Mouse (Mus musculus) adrenal gland (tissue): ENCODE data around the gene Krt7.

Experiments used
- intact Hi-C: fragments of 180-260 bp; cut with DNase I; formaldehyde crosslinking; loops from one replicate; pipeline ENCODE4 v1.15.1; 2025
- microRNA-seq, 2 experiments: library from miRNA; unstranded; fragments of <30 nt; microRNA quantifications; one replicate each; pipeline ENCODE4; 2019

Gene Krt7

GRCm38 (mm10) chr15:101436611-101437010, 25.8 kb downstream of the Krt7 start:
- intact Hi-C loops, result no loop called here

- intact Hi-C loops, result no loop called here
Measured at GRCm38 (mm10) chr15:101438555-101438954, 27.7 kb downstream of the Krt7 start, which contains the start of gene Krt87. Gene Krt87, minus strand, starts transcription at chr15:101438804.

GRCm38 (mm10) chr15:101440837-101441236, 30.0 kb downstream of the Krt7 start:
- intact Hi-C loops, result no loop called here

- intact Hi-C loops, result no loop called here
Measured at GRCm38 (mm10) chr15:101446572-101446971, 35.7 kb downstream of the Krt7 start.

GRCm38 (mm10) chr15:101447444-101447843, 36.6 kb downstream of the Krt7 start, which contains the start of gene Krt88:
Gene Krt88, plus strand, starts transcription at chr15:101447744.
- intact Hi-C loops, result no loop called here

GRCm38 (mm10) chr15:101453093-101453736, 42.4 kb downstream of the Krt7 start:
- intact Hi-C loops, result loop anchor here (1.0 kb wide), 1 partner anchor 112 kb away; no protein-coding TSS in a partner anchor

GRCm38 (mm10) chr15:101454774-101455173, 43.9 kb downstream of the Krt7 start:
- intact Hi-C loops, result no loop called here

GRCm38 (mm10) chr15:101455292-101455691, 44.4 kb downstream of the Krt7 start:
- intact Hi-C loops, result no loop called here

GRCm38 (mm10) chr15:101455891-101456290, 45.0 kb downstream of the Krt7 start:
- intact Hi-C loops, result no loop called here

- intact Hi-C loops, result no loop called here
Measured at GRCm38 (mm10) chr15:101458361-101458930, 47.6 kb downstream of the Krt7 start.

- intact Hi-C loops, result no loop called here
Measured at GRCm38 (mm10) chr15:101459283-101459682, 48.4 kb downstream of the Krt7 start.

GRCm38 (mm10) chr15:101463651-101464050, 52.8 kb downstream of the Krt7 start, which contains the start of gene Krt81:
Gene Krt81, minus strand, starts transcription at chr15:101463751.
- intact Hi-C loops, result no loop called here

- intact Hi-C loops, result no loop called here
Measured at GRCm38 (mm10) chr15:101469093-101469492, 58.2 kb downstream of the Krt7 start.

GRCm38 (mm10) chr15:101472952-101473528, 62.2 kb downstream of the Krt7 start, which contains the start of gene Krt86:
Gene Krt86, plus strand, starts transcription at chr15:101473478.
- intact Hi-C loops, result no loop called here

GRCm38 (mm10) chr15:101479007-101479665, 68.3 kb downstream of the Krt7 start:
- intact Hi-C loops, result no loop called here

- intact Hi-C loops, result no loop called here
Measured at GRCm38 (mm10) chr15:101479666-101480060, 68.8 kb downstream of the Krt7 start.

Small RNA genes within 50 kb of the gene (microRNA-seq; reads per million reads assigned to microRNA genes)
- gene Mir1941, result 4.1 to 7.2 reads per million in 2 experiments
